Mouse (Mus musculus): ENCODE measurements around the gene Gm10320. TPM values are rescaled to one million over a fixed set of nuclear protein-coding genes. Genes with fewer than 3 reads are reported as not detected.

Gm10320 gene
- polyA plus RNA-seq, 1 experiment from 2014 or later = 1.2 TPM

GRCm38 (mm10) chr13:98506496-98506895 is 14.7 kb upstream of the Gm10320 start:
- Histone ChIP-seq H3K4me1 (ENCODE audit: control insufficient read depth, insufficient read depth, low read length) (peaks cover 26% of the 10 kb centered on the region; the same call in 1 of the 2 replicates), H3K36me3 (ENCODE audit: control insufficient read depth, insufficient read depth, low read length) (no peaks in the 10 kb centered on the region), H3K9ac (ENCODE audit: low read depth, low read length) (no peak overlapping the region), H3K27me3 (ENCODE audit: control insufficient read depth, insufficient read depth, low read length) (peaks cover 52% of the 10 kb centered on the region), H3K9me3 (ENCODE audit: control insufficient read depth, low read length) (no peaks in the 10 kb centered on the region), H3K4me2 (replicated peaks; ENCODE audit: low read depth, low read length) (no peak overlapping the region), H3K4me3 (ENCODE audit: low read length) (no peak overlapping the region), H3K27ac (ENCODE audit: low read depth, low read length) (no peak overlapping the region)
- 30% methylated on average over 4 of the region's 4 CpGs for WGBS
- no peak for ATAC-seq (ENCODE audit: low FRiP score, low TSS enrichment)

- Histone ChIP-seq H3K9me3 (ENCODE audit: control insufficient read depth, low read length) (no peaks in the 10 kb centered on the region), H3K4me2 (replicated peaks; ENCODE audit: low read depth, low read length) (no peak overlapping the region), H3K27ac (ENCODE audit: low read depth, low read length) (no peak overlapping the region), H3K9ac (ENCODE audit: low read depth, low read length) (no peak overlapping the region), H3K27me3 (ENCODE audit: control insufficient read depth, insufficient read depth, low read length) (peaks cover 57% of the 10 kb centered on the region), H3K36me3 (ENCODE audit: control insufficient read depth, insufficient read depth, low read length) (no peaks in the 10 kb centered on the region), H3K4me1 (ENCODE audit: control insufficient read depth, insufficient read depth, low read length) (peaks cover 26% of the 10 kb centered on the region; the same call in 1 of the 2 replicates), H3K4me3 (ENCODE audit: low read length) (no peak overlapping the region)
- ATAC-seq (ENCODE audit: low FRiP score, low TSS enrichment) = no peak
- WGBS = 30% methylated on average over 6 of the region's 6 CpGs
Observed at GRCm38 (mm10) chr13:98505989-98506388, 14.2 kb upstream of the Gm10320 start.

GRCm38 (mm10) chr13:98505489-98505857 is 13.7 kb upstream of the Gm10320 start:
- Histone ChIP-seq H3K36me3 (ENCODE audit: control insufficient read depth, insufficient read depth, low read length) (no peaks in the 10 kb centered on the region), H3K4me3 (ENCODE audit: low read length) (peak overlapping the region; percentile 46; the same call in 1 of the 2 replicates), H3K27ac (ENCODE audit: low read depth, low read length) (no peak overlapping the region), H3K4me2 (replicated peaks; ENCODE audit: low read depth, low read length) (no peak overlapping the region; the same call in 1 of the 2 replicates), H3K9me3 (ENCODE audit: control insufficient read depth, low read length) (no peaks in the 10 kb centered on the region), H3K4me1 (ENCODE audit: control insufficient read depth, insufficient read depth, low read length) (peaks cover 26% of the 10 kb centered on the region; the same call in 1 of the 2 replicates), H3K9ac (ENCODE audit: low read depth, low read length) (no peak overlapping the region), H3K27me3 (ENCODE audit: control insufficient read depth, insufficient read depth, low read length) (peaks cover 63% of the 10 kb centered on the region)
- no peak; the same call in 1 of the 2 replicates for ATAC-seq (ENCODE audit: low FRiP score, low TSS enrichment)
- 8% methylated on average over 11 of the region's 11 CpGs for WGBS

- WGBS = under 1% methylated on average over 43 of the region's 51 CpGs
- peaks cover 69% of the 10 kb centered on the region for H3K27me3 ChIP-seq (ENCODE audit: control insufficient read depth, insufficient read depth, low read length)
- peak overlapping the region; percentile 50; the same call in 1 of the 2 replicates for H3K9ac ChIP-seq (ENCODE audit: low read depth, low read length)
- peak overlapping the region; percentile 79 for H3K27ac ChIP-seq (ENCODE audit: low read depth, low read length)
- no peaks in the 10 kb centered on the region for H3K36me3 ChIP-seq (ENCODE audit: control insufficient read depth, insufficient read depth, low read length)
- H3K4me3 ChIP-seq (ENCODE audit: low read length) = peak overlapping the region; percentile 46
- peak; percentile 77 for ATAC-seq (ENCODE audit: low FRiP score, low TSS enrichment)
- H3K4me1 ChIP-seq (ENCODE audit: control insufficient read depth, insufficient read depth, low read length) = peaks cover 26% of the 10 kb centered on the region; the same call in 1 of the 2 replicates
- no peaks in the 10 kb centered on the region for H3K9me3 ChIP-seq (ENCODE audit: control insufficient read depth, low read length)
- H3K4me2 ChIP-seq (replicated peaks; ENCODE audit: low read depth, low read length) = peak overlapping the region; percentile 89
Observed at GRCm38 (mm10) chr13:98504661-98505488, 13.1 kb upstream of the Gm10320 start.

GRCm38 (mm10) chr13:98504181-98504660 is 12.4 kb upstream of the Gm10320 start:
- Histone ChIP-seq H3K4me3 (ENCODE audit: low read length) (peak overlapping the region; percentile 46), H3K27me3 (ENCODE audit: control insufficient read depth, insufficient read depth, low read length) (peaks cover 75% of the 10 kb centered on the region), H3K4me2 (replicated peaks; ENCODE audit: low read depth, low read length) (peak overlapping the region; percentile 89), H3K9me3 (ENCODE audit: control insufficient read depth, low read length) (no peaks in the 10 kb centered on the region), H3K27ac (ENCODE audit: low read depth, low read length) (peak overlapping the region; percentile 66), H3K9ac (ENCODE audit: low read depth, low read length) (peak overlapping the region; percentile 50; the same call in 1 of the 2 replicates), H3K36me3 (ENCODE audit: control insufficient read depth, insufficient read depth, low read length) (no peaks in the 10 kb centered on the region), H3K4me1 (ENCODE audit: control insufficient read depth, insufficient read depth, low read length) (peaks cover 26% of the 10 kb centered on the region; the same call in 1 of the 2 replicates)
- peak; percentile 65 for ATAC-seq (ENCODE audit: low FRiP score, low TSS enrichment)
- WGBS = under 1% methylated on average over 27 of the region's 27 CpGs

- Histone ChIP-seq H3K27me3 (ENCODE audit: control insufficient read depth, insufficient read depth, low read length) (peaks cover 81% of the 10 kb centered on the region), H3K4me2 (replicated peaks; ENCODE audit: low read depth, low read length) (peak overlapping the region; percentile 89), H3K9me3 (ENCODE audit: control insufficient read depth, low read length) (no peaks in the 10 kb centered on the region), H3K4me1 (ENCODE audit: control insufficient read depth, insufficient read depth, low read length) (peaks cover 26% of the 10 kb centered on the region; the same call in 1 of the 2 replicates), H3K9ac (ENCODE audit: low read depth, low read length) (no peak overlapping the region), H3K4me3 (ENCODE audit: low read length) (0 out of 2 replicates have a peak overlapping the region, but pooled peaks have one; percentile 46), H3K27ac (ENCODE audit: low read depth, low read length) (peak overlapping the region; percentile 66; the same call in 1 of the 2 replicates), H3K36me3 (ENCODE audit: control insufficient read depth, insufficient read depth, low read length) (no peaks in the 10 kb centered on the region)
- WGBS = 2% methylated on average over 8 of the region's 8 CpGs
- no peak for ATAC-seq (ENCODE audit: low FRiP score, low TSS enrichment)
Observed at GRCm38 (mm10) chr13:98503601-98504000, 11.8 kb upstream of the Gm10320 start.

- Histone ChIP-seq H3K4me2 (replicated peaks; ENCODE audit: low read depth, low read length) (peak overlapping the region; percentile 36), H3K27ac (ENCODE audit: low read depth, low read length) (peak overlapping the region; percentile 1; the same call in 1 of the 2 replicates), H3K4me3 (ENCODE audit: low read length) (peak overlapping the region; percentile 22), H3K27me3 (ENCODE audit: control insufficient read depth, insufficient read depth, low read length) (peaks cover 85% of the 10 kb centered on the region), H3K4me1 (ENCODE audit: control insufficient read depth, insufficient read depth, low read length) (peaks cover 26% of the 10 kb centered on the region; the same call in 1 of the 2 replicates), H3K9ac (ENCODE audit: low read depth, low read length) (peak overlapping the region; percentile 38; the same call in 1 of the 2 replicates), H3K36me3 (ENCODE audit: control insufficient read depth, insufficient read depth, low read length) (no peaks in the 10 kb centered on the region), H3K9me3 (ENCODE audit: control insufficient read depth, low read length) (no peaks in the 10 kb centered on the region)
- no peak for ATAC-seq (ENCODE audit: low FRiP score, low TSS enrichment)
- WGBS = 1% methylated on average over 27 of the region's 27 CpGs
Observed at GRCm38 (mm10) chr13:98502813-98503341, 11.1 kb upstream of the Gm10320 start.

GRCm38 (mm10) chr13:98502236-98502812 is 10.5 kb upstream of the Gm10320 start:
- WGBS = 3% methylated on average over 16 of the region's 16 CpGs
- H3K4me2 ChIP-seq (replicated peaks; ENCODE audit: low read depth, low read length) = peak overlapping the region; percentile 36

More at GRCm38 (mm10) chr13:98502236-98502812, 10.5 kb upstream of the Gm10320 start:
- ATAC-seq (ENCODE audit: low FRiP score, low TSS enrichment) = no peak
- peaks cover 85% of the 10 kb centered on the region for H3K27me3 ChIP-seq (ENCODE audit: control insufficient read depth, insufficient read depth, low read length)
- peak overlapping the region; percentile 22 for H3K4me3 ChIP-seq (ENCODE audit: low read length)
- H3K27ac ChIP-seq (ENCODE audit: low read depth, low read length) = 0 out of 2 replicates have a peak overlapping the region, but pooled peaks have one; percentile 1
- H3K4me1 ChIP-seq (ENCODE audit: control insufficient read depth, insufficient read depth, low read length) = peaks cover 26% of the 10 kb centered on the region; the same call in 1 of the 2 replicates
- peak overlapping the region; percentile 38; the same call in 1 of the 2 replicates for H3K9ac ChIP-seq (ENCODE audit: low read depth, low read length)
- no peaks in the 10 kb centered on the region for H3K9me3 ChIP-seq (ENCODE audit: control insufficient read depth, low read length)
- H3K36me3 ChIP-seq (ENCODE audit: control insufficient read depth, insufficient read depth, low read length) = no peaks in the 10 kb centered on the region
